Mouse (Mus musculus): ENCODE measurements around the gene Klf9.

DNA sequence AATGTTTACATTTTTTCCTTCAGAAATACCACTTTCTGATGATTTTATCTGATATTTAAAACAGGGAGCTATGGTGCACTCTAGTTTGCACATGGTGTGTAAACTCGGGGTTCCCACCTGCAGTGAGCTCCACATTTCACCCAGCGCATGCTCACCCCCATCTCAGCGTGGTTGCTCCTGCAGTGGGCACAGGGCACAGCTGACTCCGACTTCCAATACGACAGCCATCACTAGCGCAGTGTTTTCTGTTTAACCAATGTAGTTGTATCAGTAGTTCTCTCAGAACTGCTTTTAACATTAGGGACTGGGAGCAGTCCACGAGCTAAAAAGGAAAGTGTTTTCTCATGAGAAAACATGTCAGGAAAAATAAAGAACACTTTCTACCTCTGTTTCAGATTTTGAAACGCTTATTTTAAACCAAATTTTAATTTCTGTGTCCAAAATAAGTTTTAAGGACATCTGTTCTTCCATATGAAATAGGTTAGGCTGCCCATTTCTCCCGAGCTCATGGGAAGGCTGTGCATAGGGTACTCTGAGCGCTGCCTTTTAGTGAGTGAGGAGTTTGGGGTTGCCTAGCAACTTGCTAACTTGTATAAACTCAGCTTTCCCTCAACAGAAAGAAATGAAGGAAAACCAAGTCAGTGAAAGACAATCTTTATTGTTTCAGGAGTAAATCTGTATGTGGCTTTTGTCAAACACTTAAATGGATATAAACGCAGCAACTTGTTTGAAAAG lies 25.7 kb downstream of the Klf9 start:
- TF ChIP-seq TAL1 (IDR thresholded peaks at IDR 0.05; ENCODE audit: low read length) = no peak
- no peak for TF ChIP-seq GATA1 (IDR thresholded peaks at IDR 0.05; ENCODE audit: low read length)
